Mouse (Mus musculus): Measurements from ENCODE around the gene Col4a1. TPM values are rescaled to one million over a fixed set of nuclear protein-coding genes. Genes with fewer than 3 reads are reported as not detected.

Col4a1 gene
- polyA plus RNA-seq, 1 experiment, result 95.1 TPM

- Histone ChIP-seq H3K36me3 (ENCODE audit: control insufficient read depth, insufficient read depth, low read length) (no peaks in the 10 kb centered on the region), H3K4me3 (ENCODE audit: control insufficient read depth, insufficient read depth, low read length) (no peak overlapping the region), H3K27ac (ENCODE audit: control insufficient read depth, insufficient read depth, low read length) (no peak overlapping the region), H3K27me3 (ENCODE audit: control insufficient read depth, insufficient read depth, low read length) (no peaks in the 10 kb centered on the region), H3K4me1 (replicated peaks; ENCODE audit: control insufficient read depth, insufficient read depth, low read length) (no peaks in the 10 kb centered on the region; the same call in 1 of the 2 replicates)
- TF ChIP-seq CTCF (IDR thresholded peaks at IDR 0.05; ENCODE audit: borderline replicate concordance, control insufficient read depth, extremely low read depth, insufficient read depth, low read length, poor library complexity), result no peak
- no peak for TF ChIP-seq POLR2A (IDR thresholded peaks at IDR 0.05; ENCODE audit: control insufficient read depth, extremely low read depth, insufficient read depth, low read length, poor library complexity)
- WGBS, result 66% methylated on average over 3 of the region's 3 CpGs
- DNase-seq, result no peak
Observed at GRCm38 (mm10) chr8:11334493-11334892, 21.9 kb upstream of the Col4a1 start.

GRCm38 (mm10) chr8:11333746-11334145, 21.1 kb upstream of the Col4a1 start:
- DNase-seq, result no peak
- TF ChIP-seq POLR2A (IDR thresholded peaks at IDR 0.05; ENCODE audit: control insufficient read depth, extremely low read depth, insufficient read depth, low read length, poor library complexity) (no peak), CTCF (IDR thresholded peaks at IDR 0.05; ENCODE audit: borderline replicate concordance, control insufficient read depth, extremely low read depth, insufficient read depth, low read length, poor library complexity) (no peak)
- no peak overlapping the region for H3K4me3 ChIP-seq (ENCODE audit: control insufficient read depth, insufficient read depth, low read length)
- no peaks in the 10 kb centered on the region for H3K36me3 ChIP-seq (ENCODE audit: control insufficient read depth, insufficient read depth, low read length)
- no peak overlapping the region for H3K27ac ChIP-seq (ENCODE audit: control insufficient read depth, insufficient read depth, low read length)
- WGBS, result 88% methylated on average over 6 of the region's 6 CpGs
- H3K27me3 ChIP-seq (ENCODE audit: control insufficient read depth, insufficient read depth, low read length), result no peaks in the 10 kb centered on the region
- no peaks in the 10 kb centered on the region; the same call in 1 of the 2 replicates for H3K4me1 ChIP-seq (replicated peaks; ENCODE audit: control insufficient read depth, insufficient read depth, low read length)

- Histone ChIP-seq H3K4me3 (ENCODE audit: control insufficient read depth, insufficient read depth, low read length) (no peak overlapping the region), H3K27me3 (ENCODE audit: control insufficient read depth, insufficient read depth, low read length) (no peaks in the 10 kb centered on the region), H3K4me1 (replicated peaks; ENCODE audit: control insufficient read depth, insufficient read depth, low read length) (no peaks in the 10 kb centered on the region; the same call in 1 of the 2 replicates), H3K36me3 (ENCODE audit: control insufficient read depth, insufficient read depth, low read length) (no peaks in the 10 kb centered on the region), H3K27ac (ENCODE audit: control insufficient read depth, insufficient read depth, low read length) (no peak overlapping the region; the same call in 1 of the 2 replicates)
- no peak for DNase-seq
- WGBS, result 78% methylated on average over 4 of the region's 4 CpGs
- no peak for TF ChIP-seq CTCF (IDR thresholded peaks at IDR 0.05; ENCODE audit: borderline replicate concordance, control insufficient read depth, extremely low read depth, insufficient read depth, low read length, poor library complexity)
- TF ChIP-seq POLR2A (IDR thresholded peaks at IDR 0.05; ENCODE audit: control insufficient read depth, extremely low read depth, insufficient read depth, low read length, poor library complexity), result no peak
Observed at GRCm38 (mm10) chr8:11331561-11331960, 18.9 kb upstream of the Col4a1 start.

GRCm38 (mm10) chr8:11327722-11328417, 15.2 kb upstream of the Col4a1 start:
- no peaks in the 10 kb centered on the region for H3K36me3 ChIP-seq (ENCODE audit: control insufficient read depth, insufficient read depth, low read length)
- no peaks in the 10 kb centered on the region; the same call in 1 of the 2 replicates for H3K27me3 ChIP-seq (ENCODE audit: control insufficient read depth, insufficient read depth, low read length)
- no peak overlapping the region for H3K4me3 ChIP-seq (ENCODE audit: control insufficient read depth, insufficient read depth, low read length)
- H3K4me1 ChIP-seq (replicated peaks; ENCODE audit: control insufficient read depth, insufficient read depth, low read length), result no peaks in the 10 kb centered on the region
- no peak overlapping the region for H3K27ac ChIP-seq (ENCODE audit: control insufficient read depth, insufficient read depth, low read length)
- TF ChIP-seq POLR2A (IDR thresholded peaks at IDR 0.05; ENCODE audit: control insufficient read depth, extremely low read depth, insufficient read depth, low read length, poor library complexity) (no peak), CTCF (IDR thresholded peaks at IDR 0.05; ENCODE audit: borderline replicate concordance, control insufficient read depth, extremely low read depth, insufficient read depth, low read length, poor library complexity) (no peak)
- no peak for DNase-seq
- 88% methylated on average over 5 of the region's 5 CpGs for WGBS

GRCm38 (mm10) chr8:11327298-11327697, 14.7 kb upstream of the Col4a1 start:
- TF ChIP-seq CTCF (IDR thresholded peaks at IDR 0.05; ENCODE audit: borderline replicate concordance, control insufficient read depth, extremely low read depth, insufficient read depth, low read length, poor library complexity) (no peak), POLR2A (IDR thresholded peaks at IDR 0.05; ENCODE audit: control insufficient read depth, extremely low read depth, insufficient read depth, low read length, poor library complexity) (no peak)
- Histone ChIP-seq H3K27me3 (ENCODE audit: control insufficient read depth, insufficient read depth, low read length) (no peaks in the 10 kb centered on the region; the same call in 1 of the 2 replicates), H3K36me3 (ENCODE audit: control insufficient read depth, insufficient read depth, low read length) (no peaks in the 10 kb centered on the region), H3K27ac (ENCODE audit: control insufficient read depth, insufficient read depth, low read length) (no peak overlapping the region), H3K4me3 (ENCODE audit: control insufficient read depth, insufficient read depth, low read length) (no peak overlapping the region), H3K4me1 (replicated peaks; ENCODE audit: control insufficient read depth, insufficient read depth, low read length) (no peaks in the 10 kb centered on the region)
- WGBS, result 88% methylated on average over 4 of the region's 4 CpGs
- DNase-seq, result no peak

GRCm38 (mm10) chr8:11324801-11325395, 12.3 kb upstream of the Col4a1 start:
- 88% methylated on average over 6 of the region's 6 CpGs for WGBS
- H3K27me3 ChIP-seq (ENCODE audit: control insufficient read depth, insufficient read depth, low read length), result no peaks in the 10 kb centered on the region; the same call in 1 of the 2 replicates
- H3K36me3 ChIP-seq (ENCODE audit: control insufficient read depth, insufficient read depth, low read length), result no peaks in the 10 kb centered on the region
- DNase-seq, result no peak
- H3K4me3 ChIP-seq (ENCODE audit: control insufficient read depth, insufficient read depth, low read length), result no peak overlapping the region
- no peak overlapping the region for H3K27ac ChIP-seq (ENCODE audit: control insufficient read depth, insufficient read depth, low read length)
- TF ChIP-seq POLR2A (IDR thresholded peaks at IDR 0.05; ENCODE audit: control insufficient read depth, extremely low read depth, insufficient read depth, low read length, poor library complexity), result no peak
- TF ChIP-seq CTCF (IDR thresholded peaks at IDR 0.05; ENCODE audit: borderline replicate concordance, control insufficient read depth, extremely low read depth, insufficient read depth, low read length, poor library complexity), result no peak
- H3K4me1 ChIP-seq (replicated peaks; ENCODE audit: control insufficient read depth, insufficient read depth, low read length), result no peaks in the 10 kb centered on the region

All from thymus, adult 2 months (tissue).